Mouse (Mus musculus) ES-Bruce4 (cell line): Measurements from ENCODE around the gene Hbq1b.

Experiments
- CTCF ChIP-seq: IDR thresholded peaks from one replicate; pipeline ENCODE4 v1.8.1; 2011; ENCODE audit warnings: low read depth, low read length
- EP300 ChIP-seq: IDR thresholded peaks from 2 replicates; pipeline ENCODE4 v1.6.1; 2011; ENCODE audit warnings: low read depth, low read length; ENCODE audit not compliant: insufficient read depth

DNA sequence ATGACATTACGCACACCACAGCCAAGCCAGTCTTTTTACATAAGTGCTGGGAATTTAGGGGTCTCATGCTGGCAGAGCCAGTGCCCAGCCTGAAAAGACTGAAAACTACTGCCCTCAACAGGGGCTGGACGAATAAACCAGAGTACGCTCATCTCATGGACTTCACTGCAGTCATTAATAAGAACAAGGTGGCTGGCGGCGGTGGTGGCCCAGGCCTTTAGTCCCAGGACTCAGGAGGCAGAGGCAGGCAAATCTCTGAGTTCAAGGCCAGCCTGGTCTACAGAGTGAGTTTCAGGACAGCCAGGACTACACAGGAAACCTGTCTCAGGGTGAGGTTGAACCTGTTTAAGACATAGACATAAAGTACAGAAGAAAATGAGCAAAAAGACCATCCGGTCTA is 20.6 kb upstream of the Hbq1b start:
- TF ChIP-seq EP300, result no peak
- no peak for TF ChIP-seq CTCF
